Mouse (Mus musculus) mesoderm, embryonic 11.5 days (tissue): ENCODE measurements around the gene Eva1a.

Experiments
- DNase-seq: peaks from one replicate; pipeline ENCODE4 v3.0.0-alpha.2; 2012; ENCODE audit warnings: low read depth, low spot score

The Eva1a gene

DNA sequence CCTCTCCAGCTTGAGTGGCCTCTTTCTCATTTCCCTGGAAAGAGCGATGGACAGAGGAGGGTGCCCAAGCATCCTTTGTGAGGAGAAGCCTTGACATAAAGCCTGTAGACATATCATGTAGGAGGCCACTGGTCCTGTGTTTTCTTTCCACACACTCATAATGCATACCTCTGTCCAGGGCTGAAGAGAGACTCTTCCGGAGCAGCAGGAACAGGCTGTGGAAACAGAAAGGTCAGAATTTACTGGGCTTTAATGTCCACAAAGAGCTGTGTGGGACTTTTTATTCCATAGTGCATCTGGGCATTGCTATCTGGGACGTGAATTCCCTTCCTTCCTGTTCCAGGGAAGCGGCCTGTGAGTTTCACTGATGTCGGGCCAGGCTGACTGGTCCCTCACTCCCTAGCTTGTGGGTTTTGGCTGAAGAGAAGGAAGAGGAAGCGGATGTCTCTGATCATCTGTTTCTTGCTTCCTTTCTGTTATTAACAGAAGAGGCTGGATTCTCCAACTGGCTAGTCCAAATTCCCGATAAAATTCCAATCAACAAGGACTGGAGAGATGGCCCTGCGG lies 25.8 kb downstream of the Eva1a start:
- no peak for DNase-seq

DNA sequence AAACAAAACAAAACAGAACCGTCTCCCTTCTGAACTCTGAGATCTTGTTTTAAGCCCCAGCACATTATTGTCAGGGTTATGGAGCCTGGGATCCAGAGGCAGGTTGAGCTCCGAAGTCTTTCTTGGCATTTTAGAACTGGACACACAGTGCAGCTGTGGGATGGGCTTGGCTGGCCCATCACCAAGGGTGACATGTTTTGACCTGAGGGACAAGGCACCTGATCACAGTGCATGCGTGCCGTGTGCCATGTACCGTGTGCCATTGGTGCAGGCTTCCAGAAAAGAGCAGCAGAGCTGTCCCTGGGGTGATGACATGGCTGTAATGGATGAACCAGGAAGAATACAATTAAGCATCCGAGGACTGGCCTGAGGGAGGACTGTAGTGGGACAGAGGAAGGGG lies 29.6 kb downstream of the Eva1a start:
- no peak for DNase-seq

DNA sequence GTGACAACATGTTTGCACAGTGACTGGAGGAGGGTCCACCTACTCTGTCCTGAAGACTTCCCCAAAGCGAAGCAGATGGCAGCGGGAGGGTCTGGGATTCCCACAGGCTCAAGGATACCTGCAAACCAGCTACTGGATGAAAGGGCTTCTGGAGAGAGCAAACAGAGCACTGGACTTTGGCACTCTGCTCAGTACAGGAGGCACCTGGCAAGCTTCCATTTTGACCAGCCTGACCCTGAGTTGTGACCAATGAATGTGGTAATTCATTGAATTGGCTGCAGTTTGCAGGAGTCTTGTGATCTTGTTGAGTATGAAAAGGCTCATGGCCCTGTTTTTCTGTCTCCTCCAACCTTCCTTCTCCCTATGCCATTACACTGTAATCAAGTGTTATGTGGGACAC lies 32.2 kb downstream of the Eva1a start:
- no peak for DNase-seq

DNA sequence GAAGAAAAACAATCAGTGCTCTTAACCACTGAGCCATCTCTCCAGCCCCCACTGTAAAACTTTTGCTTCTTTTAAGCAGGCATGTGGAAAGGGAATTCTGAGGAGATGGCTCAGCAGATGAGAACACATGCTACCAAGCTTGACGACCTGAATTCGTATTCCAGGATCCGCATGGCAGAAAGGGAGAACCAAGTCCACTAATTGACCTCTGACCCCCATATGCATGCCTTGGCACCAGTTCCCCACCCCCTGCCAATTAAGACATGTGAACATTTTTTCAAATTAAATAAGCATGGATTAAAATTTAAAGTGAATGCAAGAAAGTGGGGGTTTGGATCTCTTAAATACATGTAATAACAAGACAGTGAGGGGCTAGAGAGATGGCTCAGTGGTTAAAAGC lies 32.7 kb downstream of the Eva1a start:
- no peak for DNase-seq

DNA sequence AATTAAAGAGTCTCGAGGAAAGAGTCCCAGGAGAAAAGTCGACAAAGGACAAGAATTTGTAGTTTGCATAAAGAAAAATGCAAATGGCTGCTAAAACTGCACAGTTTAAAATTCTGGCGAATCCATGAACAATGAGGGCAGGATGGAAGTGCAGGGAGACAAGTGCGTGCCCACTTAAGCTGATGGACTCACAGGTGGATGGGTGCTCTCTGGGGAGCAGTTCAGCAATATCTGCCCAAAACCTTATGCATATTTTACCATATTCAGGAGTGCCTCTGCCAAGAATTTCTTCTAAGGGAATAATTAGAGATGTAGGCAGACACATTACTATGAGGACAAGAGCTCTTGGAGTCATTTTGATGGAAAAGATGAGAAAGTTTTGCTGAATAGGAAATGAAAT lies 35.5 kb downstream of the Eva1a start:
- DNase-seq: no peak

DNA sequence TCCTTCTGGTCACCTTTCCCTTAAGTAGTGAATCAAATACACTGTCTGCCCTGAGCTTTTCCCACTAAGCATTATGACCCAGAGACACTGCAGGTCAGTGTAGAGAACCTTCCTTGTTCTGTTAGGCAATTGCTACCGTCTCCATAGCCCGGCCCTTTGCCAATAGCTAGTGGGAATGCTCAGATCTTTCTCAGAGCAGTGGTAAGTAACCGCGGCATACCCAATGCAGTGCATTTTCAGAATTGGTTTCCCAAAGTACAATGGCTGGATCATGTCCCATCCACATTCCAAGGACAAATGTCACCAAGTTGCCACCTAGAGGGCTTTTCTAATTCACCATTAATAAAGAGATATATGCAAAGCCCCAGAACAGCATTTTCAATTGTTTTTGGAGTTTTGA lies 38.0 kb downstream of the Eva1a start:
- no peak for DNase-seq

DNA sequence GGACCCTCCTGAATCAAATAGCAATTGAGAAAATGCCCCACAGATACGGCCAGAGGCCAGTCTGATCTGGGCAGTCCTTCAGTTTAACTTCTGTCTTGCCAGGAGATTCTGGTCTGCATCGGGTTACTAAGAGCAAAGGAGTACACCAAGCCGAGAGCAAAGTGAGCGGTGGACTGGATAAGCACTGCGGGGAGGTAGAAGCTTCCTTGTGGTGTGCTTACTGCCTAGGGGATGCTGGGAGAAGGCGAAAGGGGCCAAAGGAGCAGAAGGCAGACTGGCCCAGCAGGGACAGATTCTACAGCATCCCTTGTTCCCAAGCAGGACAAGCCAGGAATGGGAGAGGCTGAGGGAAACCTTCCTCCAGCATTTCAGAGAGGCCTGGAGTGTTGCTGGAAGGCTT lies 42.8 kb downstream of the Eva1a start:
- DNase-seq: no peak

DNA sequence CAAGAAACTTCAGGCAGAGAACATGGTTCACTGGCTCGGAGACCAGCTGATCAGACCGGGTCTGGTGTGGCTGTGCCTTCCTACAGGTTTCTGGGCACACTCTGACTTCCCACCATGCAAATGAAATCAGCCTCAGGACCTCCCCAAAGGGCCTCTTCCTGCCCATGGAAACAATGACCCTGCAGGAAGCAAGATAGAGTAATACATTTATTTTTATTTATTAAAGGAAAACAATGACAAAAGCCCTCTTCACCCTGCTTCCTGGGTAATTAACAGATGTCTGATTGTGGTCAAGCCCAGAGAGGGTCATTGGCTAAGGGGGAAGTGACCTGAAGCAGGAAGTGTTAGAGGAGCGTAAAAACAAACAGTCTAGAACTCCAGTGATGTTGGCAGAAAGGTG lies 43.4 kb downstream of the Eva1a start:
- peak; percentile 10 for DNase-seq

DNA sequence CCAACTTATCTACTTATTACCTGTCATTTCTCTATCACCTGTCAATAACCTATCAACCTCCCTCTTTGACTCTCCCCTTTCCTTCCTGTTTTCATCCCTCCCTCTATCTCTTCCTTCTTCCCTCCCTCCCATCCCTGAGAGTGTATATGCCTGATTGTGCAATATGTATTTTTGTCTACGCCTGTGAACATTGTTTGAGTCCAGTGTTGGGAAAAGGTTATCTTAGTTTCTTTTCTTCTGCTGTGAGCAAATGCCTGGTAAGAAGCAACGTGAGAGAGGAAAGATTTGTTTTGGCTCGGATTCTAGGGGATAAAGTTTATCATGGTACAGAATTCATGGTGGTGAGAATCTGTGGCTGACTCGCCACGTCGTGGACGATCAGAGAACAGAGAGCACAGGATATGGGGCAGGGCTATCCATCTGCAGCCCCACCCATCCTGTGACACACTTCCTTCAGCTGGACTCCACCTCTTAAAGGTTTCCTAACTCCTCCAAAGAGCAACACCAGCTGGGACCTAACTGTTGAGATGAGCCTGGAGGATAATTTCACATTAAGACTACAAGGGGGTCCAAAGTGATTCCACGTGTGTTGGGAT lies 44.6 kb downstream of the Eva1a start:
- no peak for DNase-seq

DNA sequence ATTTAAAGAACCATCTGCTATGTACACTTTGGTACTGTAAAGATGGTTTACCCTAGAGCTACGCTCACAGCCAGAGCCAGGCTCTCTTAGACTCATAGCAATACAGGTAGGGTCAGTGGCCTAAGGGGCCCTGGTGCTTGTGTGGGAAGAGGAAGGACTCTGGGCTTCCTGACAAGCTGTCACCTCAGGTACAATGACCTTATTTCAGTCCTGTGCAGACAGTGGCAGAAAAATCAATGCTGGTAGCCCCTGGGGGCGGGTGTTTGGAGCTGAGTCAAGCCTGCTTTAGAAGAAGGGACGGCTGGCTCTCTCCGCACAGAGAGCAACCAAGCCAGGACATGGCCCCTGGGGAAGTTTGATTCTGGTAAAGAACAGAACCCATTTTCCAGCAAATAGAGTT lies 47.3 kb downstream of the Eva1a start:
- DNase-seq: no peak

DNA sequence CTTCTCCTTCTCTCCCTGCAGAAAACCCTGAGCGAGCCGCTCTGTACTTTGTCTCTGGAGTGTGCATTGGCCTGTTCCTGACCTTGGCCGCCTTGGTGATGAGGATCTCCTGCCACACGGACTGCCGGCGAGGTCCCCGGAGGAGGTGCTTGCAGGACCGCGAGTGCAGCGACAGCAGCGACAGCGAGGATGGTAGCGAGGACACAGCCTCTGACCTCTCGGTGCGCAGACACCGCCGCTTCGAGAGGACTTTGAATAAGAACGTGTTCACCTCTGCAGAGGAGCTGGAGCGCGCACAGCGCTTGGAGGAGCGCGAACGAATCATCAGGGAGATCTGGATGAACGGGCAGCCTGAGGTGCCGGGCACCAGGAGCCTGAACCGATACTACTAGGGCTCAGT lies 50.9 kb downstream of the Eva1a start:
- peak; percentile 31 for DNase-seq

DNA sequence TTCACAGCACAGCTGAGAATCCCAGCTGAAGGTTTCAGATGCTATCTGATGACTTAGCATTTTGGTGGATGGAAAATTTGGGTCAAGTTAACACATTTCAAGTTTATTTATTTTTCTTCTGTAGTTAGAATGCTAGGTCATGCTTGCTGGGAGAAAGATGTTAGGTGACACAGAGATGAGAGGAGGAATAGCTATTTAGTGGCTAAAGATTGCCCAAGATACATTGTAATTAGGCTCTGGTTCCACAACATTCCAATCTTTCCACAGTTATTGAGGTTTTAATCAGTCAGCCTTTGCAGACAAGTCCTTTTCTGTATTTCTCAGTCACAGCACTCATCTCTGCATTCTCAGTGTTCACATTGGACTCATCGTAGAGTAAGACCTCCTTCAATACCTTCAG lies 56.9 kb downstream of the Eva1a start:
- no peak for DNase-seq

DNA sequence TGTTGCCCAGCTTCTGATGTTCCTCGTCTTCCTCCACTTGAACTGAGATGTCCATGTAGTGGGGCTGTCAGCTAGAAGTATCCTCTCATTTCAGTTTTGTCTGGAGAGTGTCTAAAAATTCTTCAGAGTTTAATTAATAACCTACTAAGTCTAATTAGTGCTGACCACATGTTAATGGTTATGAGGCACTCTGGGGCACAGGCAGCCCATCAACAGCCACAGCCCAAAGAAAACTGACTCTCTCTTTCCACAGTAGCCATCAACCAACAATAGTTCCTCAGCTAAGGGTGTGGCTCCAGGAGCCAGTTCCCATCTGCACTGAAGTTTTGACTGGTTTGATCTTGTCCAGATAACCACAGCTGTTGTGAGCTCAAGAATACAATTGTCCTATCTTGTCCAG lies 57.6 kb downstream of the Eva1a start:
- no peak for DNase-seq

DNA sequence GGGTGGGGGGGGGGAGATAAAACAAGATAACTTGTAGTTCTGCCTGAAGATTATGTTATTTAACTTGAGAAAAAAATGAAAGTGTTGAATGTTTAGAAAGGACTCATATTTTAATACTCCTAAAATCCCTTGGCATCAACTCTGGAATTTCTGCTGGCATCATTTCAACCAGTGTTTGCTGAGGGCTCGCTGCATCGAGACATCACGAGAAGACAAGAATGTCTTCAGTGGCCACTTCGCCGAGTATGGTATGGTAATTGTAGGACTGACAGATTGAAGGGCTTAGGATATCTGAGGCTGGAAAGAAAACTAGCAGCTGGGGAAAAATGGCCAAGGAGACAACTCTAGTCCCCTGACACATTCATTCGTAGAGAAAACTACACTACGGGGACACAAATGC lies 69.6 kb downstream of the Eva1a start:
- no peak for DNase-seq

DNA sequence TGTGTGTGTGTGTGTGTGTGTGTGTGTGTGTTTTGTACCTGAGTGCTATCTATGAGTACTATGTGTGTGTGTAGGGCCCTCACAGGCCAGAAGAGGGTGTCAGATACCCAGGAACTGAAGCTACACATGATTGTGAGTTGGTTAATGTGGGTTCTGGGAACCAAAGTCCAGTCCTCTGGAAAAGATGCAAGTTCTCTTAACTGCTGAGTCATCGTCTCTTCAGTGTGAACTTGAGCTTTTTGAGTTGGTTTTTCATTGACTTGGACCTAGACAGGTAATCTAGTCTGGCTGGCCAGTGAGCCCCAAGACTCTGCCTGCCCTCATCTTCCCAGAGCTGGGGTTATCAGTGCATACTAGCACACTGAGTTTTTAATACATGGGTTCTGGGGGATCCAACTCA lies 70.3 kb downstream of the Eva1a start:
- no peak for DNase-seq

DNA sequence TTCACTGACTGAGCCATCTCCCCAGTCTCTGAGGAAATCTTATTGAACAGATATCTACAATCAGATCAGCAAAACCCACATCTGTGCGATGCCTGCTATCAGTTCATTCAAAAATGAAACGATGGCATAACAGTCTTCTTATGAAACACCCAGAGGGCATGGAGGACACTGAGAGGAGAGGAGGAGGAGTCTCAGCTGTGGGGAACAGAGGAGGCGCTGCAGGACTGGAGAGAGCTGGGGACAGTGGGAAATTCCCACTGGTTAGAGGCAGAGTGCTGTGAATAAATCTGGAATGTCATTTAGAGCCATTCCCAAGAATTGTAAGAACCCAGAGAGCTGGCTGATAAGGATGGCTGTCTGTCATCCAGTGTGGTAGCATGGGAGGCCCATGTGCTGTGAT lies 70.7 kb downstream of the Eva1a start:
- no peak for DNase-seq

DNA sequence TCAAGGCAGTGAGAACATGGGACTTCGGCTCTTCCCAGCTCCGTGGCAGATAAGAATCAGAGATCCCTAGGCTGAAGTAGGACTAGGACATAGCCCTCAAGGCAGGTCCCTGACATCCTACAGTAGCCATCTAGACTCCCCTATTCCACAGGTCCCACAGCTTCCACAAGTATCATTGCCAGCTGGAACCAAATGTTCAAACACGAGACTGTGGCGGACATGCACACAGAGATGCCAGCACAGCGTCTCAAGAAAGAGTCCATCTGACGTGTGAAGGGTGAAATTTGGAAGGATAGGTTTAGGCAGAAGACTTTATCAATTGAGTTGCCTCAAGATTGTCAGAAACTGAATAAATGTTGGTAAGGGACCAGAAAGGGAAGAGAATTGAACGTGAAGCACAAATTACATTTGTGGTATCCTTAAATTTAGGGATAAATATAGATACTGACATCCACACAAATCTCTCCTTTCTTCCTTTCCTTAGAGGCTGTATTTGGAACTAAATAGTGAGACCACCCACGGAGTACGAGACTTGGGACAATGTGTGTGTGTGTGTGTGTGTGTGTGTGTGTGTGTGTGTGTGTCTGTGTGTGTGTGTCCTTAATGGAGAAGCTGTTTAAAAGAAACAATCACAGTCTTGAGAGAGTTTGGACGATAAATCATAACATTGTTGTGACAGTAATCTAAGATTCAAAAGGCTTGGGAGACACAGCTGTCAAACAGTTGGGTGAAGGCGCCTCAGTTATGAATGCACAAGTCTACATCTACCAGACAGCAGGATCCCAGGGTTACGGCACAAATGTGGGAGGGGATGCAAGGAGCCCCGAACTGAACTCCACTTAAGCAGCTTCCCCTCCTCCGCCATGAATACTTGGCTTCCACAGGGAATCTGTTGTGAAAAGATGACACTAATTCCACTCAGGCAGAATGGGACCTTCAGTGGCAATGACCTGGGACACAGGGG lies 71.6 kb downstream of the Eva1a start:
- no peak for DNase-seq

DNA sequence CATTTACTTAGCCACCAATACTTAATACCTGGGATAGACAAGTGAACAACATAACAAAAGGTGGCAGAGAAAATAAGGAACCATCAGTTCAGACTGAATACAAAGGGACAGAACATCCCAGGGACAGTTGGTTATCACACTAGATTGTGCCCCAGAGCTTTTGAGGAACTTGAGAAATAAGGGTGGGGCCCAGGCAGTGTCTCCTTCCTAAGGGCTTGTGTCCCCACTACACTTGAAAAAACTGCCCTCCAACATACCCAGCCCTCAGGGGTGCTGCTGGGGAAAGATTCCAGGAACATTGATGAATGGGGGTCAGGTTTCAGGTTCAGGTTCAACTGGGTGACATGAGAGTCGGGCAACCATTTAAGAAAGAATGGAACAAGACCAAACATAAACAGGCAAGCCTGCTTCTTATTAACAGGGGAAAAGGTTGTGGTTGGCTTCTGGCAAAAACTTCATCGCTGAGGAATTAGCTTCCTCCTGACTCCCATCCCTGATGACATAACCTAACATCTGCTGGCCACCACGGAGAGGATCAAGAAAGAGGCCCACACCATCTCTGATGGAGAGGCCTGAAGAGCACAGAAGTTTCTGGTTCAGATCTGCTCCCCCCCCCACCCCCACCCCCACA lies 74.6 kb downstream of the Eva1a start:
- no peak for DNase-seq

DNA sequence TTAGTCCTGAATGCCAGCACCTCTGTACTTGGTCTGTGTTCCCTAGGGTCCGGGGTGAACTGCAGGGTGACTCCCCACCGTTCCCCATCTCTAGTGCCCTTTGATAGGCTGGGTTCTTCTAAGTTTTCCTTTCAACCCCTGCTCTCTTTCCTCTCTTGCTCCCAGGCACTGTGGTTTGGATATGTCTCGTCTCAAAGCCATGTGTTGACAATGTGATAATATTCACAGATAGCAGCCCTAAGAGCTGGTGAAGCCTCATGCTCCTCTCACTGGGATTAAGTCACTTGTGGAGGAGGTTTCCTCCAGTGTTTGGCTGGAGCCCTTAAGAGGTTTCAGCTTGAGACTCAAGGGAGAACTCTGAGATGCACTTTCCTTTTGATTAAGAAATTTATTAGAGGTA lies 75.3 kb downstream of the Eva1a start:
- no peak for DNase-seq

DNA sequence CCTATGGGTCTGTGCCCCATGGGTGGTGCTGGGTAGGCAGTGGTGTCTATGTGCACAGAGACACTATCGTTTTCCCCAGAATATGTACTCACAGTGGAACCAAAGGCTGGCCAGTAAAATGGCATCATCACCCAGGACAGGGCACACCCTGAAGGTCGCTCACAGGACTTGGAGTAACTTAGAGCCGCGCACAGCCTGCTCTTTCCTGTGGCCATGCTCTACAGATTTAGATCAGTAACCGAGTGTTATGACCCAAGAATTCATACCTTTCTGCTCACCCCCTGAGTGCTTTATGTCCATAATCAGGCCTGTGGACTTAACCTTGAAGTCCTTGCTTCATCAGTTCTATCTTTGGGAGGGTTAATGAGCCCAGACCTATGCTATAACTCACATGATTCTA lies 77.0 kb downstream of the Eva1a start:
- DNase-seq: no peak

DNA sequence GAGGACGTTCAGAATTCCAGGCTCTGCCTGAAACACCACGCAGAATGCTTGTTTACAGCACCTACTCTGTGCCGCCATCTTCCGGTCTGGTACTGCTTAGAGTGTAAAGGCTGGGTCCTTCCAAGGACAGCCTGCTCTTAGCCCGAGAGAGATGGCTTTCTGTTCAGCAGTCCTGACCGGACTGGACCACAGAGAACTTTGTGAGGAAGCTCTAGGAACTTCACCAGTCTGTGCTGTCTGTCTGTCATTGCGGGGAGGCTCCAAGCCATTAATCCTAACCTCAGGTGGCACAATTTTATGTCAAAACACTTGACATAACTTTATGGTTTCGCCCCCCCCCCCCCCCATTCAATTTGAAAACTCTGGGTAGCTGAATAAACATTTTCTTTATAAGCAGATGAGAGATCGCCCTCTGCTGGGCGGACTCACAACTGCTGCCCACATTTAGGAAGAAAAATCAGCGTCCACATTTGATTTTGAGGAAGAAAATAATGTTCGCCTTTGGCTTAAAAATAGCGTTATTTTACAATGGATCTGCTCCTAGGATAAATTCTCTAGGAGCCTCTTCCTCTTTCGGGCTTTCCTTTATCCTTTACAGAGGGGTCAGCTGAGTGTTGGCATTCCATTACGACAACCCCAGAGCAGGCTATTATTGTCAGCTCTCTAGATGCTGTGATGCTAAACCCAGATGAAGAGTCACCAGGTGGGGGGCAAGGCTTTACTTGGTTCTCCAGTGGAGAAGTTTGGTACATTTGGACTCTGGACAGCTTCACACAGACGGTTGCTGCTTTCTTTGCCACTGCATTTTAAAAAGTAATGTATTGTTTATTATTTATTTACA lies 78.7 kb downstream of the Eva1a start:
- DNase-seq: peak; percentile 69

DNA sequence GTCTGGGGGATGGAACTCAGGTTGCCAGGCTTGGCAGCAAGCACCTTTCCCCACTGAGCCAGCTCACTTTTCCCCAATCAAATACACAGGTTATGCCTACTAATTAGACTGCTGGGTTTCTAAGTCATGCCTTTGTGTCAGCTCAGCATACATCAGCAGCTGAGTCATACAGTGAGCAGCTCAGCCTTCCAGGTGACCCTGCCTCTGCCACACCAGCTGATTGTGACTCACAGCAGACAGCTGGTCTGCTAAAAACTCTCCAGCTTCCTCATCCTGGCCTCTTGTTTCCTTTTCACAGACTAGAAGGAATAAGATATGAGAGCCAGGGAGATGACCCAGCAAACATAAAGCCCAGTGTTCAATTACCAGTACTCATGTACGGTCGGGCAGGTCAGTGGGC lies 84.3 kb downstream of the Eva1a start:
- DNase-seq: no peak
